ENCODE assay signal across 8 mouse cellular contexts in the genomic region with DNA sequence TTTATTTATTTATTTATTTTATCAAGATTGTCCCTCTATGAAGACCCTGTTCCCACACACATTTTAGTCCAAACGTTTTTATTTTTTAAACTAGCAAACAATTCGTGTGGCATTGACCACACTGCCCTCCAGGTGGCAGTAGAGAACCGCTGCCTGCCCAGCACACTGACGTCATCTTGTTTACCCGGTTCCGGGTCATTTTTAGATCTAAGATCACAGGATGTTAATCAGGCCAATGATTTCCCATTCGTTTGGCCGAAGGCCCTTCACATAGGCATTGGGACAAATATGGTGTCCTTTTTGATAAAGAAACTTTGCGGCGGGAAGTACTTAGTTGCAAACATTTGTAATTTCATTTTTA.
DNase-seq lines count a peak whose midpoint lies in the region; ATAC-seq lines count a peak whose summit lies in the region.

No protein-coding gene starts in this region.

- no peak for ATAC-seq in intestine, embryonic 16.5 days
- no peak; the same call in 1 of the 2 replicates for ATAC-seq in limb, embryonic 11.5 days (ENCODE audit: insufficient number of reproducible peaks, low FRiP score, low TSS enrichment, low read depth)
- peak; percentile 46; the same call in 1 of the 2 replicates for ATAC-seq in midbrain, embryonic 14.5 days (ENCODE audit: low FRiP score, low TSS enrichment)

- peak overlapping the region; percentile 36; the same call in 1 of the 2 replicates for H3K4me2 ChIP-seq in intestine, embryonic 16.5 days (ENCODE audit: low read depth, low read length)
- no peak overlapping the region; the same call in 1 of the 2 replicates for H3K4me2 ChIP-seq in limb, embryonic 11.5 days (ENCODE audit: low read depth, severe bottlenecking)
- peak overlapping the region; percentile 38 for H3K4me2 ChIP-seq in midbrain, embryonic 14.5 days (ENCODE audit: low read length)

- peak; percentile 49 to 59 for DNase-seq in urinary bladder, adult 18-20 months (ENCODE audit: low spot score in 2 of 2)
- no peak for DNase-seq in urinary bladder, postnatal 10 days (ENCODE audit: low spot score)
- peak; percentile 51 for DNase-seq in embryo, embryonic 11.5 days (ENCODE audit: low read depth, low spot score)
- peak; percentile 37 to 67 for DNase-seq in gastrocnemius, postnatal 4 days (ENCODE audit: low spot score in 2 of 2)
- DNase-seq in limb, embryonic 11.5 days (ENCODE audit: low spot score) = peak; percentile 84
- DNase-seq in midbrain, embryonic 14.5 days = peak; percentile 87
- DNase-seq in spleen, adult 18-20 months = peak; percentile 46 to 60

- H3K9me3 ChIP-seq in intestine, embryonic 16.5 days (ENCODE audit: control insufficient read depth, low read length) = no peaks in the 10 kb centered on the region
- no peaks in the 10 kb centered on the region for H3K9me3 ChIP-seq in limb, embryonic 11.5 days (ENCODE audit: control insufficient read depth, low read length)
- no peaks in the 10 kb centered on the region for H3K9me3 ChIP-seq in midbrain, embryonic 14.5 days (ENCODE audit: control insufficient read depth, low read length)

- no peaks in the 10 kb centered on the region for H3K36me3 ChIP-seq in intestine, embryonic 16.5 days (ENCODE audit: control insufficient read depth, insufficient read depth, low read length)
- H3K36me3 ChIP-seq in limb, embryonic 11.5 days (ENCODE audit: control insufficient read depth, insufficient read depth, low read length) = no peaks in the 10 kb centered on the region
- no peaks in the 10 kb centered on the region for H3K36me3 ChIP-seq in midbrain, embryonic 14.5 days (ENCODE audit: control insufficient read depth, insufficient read depth, low read length)

- peak overlapping the region; percentile 23; the same call in 1 of the 2 replicates for H3K4me3 ChIP-seq in intestine, embryonic 16.5 days (ENCODE audit: low read length)
- H3K4me3 ChIP-seq in limb, embryonic 11.5 days (ENCODE audit: low read depth, low read length) = no peak overlapping the region
- H3K4me3 ChIP-seq in midbrain, embryonic 14.5 days (replicated peaks; ENCODE audit: low read depth, low read length) = no peak overlapping the region

- 16% methylated on average over 10 of the region's 10 CpGs for WGBS in intestine, embryonic 16.5 days
- 21% methylated on average over 10 of the region's 10 CpGs for WGBS in limb, embryonic 11.5 days
- 18% methylated on average over 10 of the region's 10 CpGs for WGBS in midbrain, embryonic 14.5 days

- no peaks in the 10 kb centered on the region for H3K27me3 ChIP-seq in intestine, embryonic 16.5 days (replicated peaks; ENCODE audit: control insufficient read depth, insufficient read depth, low read length)
- no peaks in the 10 kb centered on the region for H3K27me3 ChIP-seq in limb, embryonic 11.5 days (ENCODE audit: control insufficient read depth, insufficient read depth, low read length)
- no peaks in the 10 kb centered on the region for H3K27me3 ChIP-seq in midbrain, embryonic 14.5 days (ENCODE audit: control insufficient read depth, insufficient read depth, low read length)

- H3K27ac ChIP-seq in intestine, embryonic 16.5 days (ENCODE audit: low read length) = peak overlapping the region; percentile 75
- no peak overlapping the region for H3K27ac ChIP-seq in limb, embryonic 11.5 days (replicated peaks; ENCODE audit: low read depth, low read length)
- no peak overlapping the region for H3K27ac ChIP-seq in midbrain, embryonic 14.5 days (replicated peaks; ENCODE audit: low read depth, low read length)

- no peak overlapping the region for H3K9ac ChIP-seq in intestine, embryonic 16.5 days (ENCODE audit: low read depth, low read length)
- H3K9ac ChIP-seq in limb, embryonic 11.5 days (ENCODE audit: low read length) = no peak overlapping the region
- H3K9ac ChIP-seq in midbrain, embryonic 14.5 days (replicated peaks; ENCODE audit: low read length) = no peak overlapping the region

- peaks cover 2% of the 10 kb centered on the region; the same call in 1 of the 2 replicates for H3K4me1 ChIP-seq in intestine, embryonic 16.5 days (ENCODE audit: control insufficient read depth, insufficient read depth, low read length)
- no peaks in the 10 kb centered on the region for H3K4me1 ChIP-seq in limb, embryonic 11.5 days (ENCODE audit: control insufficient read depth, insufficient read depth, low read length)
- H3K4me1 ChIP-seq in midbrain, embryonic 14.5 days (ENCODE audit: control insufficient read depth, insufficient read depth, low read length) = no peaks in the 10 kb centered on the region
